Mouse (Mus musculus): ENCODE measurements around the gene Spata18.

GRCm38 (mm10) chr5:73675604-73676003 lies 24.4 kb downstream of the Spata18 start:
- TF ChIP-seq ZNF384 (IDR thresholded peaks at IDR 0.05; ENCODE audit: low read depth, low read length) (no peak), EP300 (IDR thresholded peaks at IDR 0.05; ENCODE audit: low read depth in 1 of 2, low read length in 2 of 2) (no peak), RAD21 (IDR thresholded peaks at IDR 0.05; ENCODE audit: low read depth, low read length) (no peak), HCFC1 (IDR thresholded peaks at IDR 0.05; ENCODE audit: low read depth, low read length) (no peak), RCOR1 (IDR thresholded peaks at IDR 0.05; ENCODE audit: low read depth, low read length) (no peak), KAT2A (conservative IDR thresholded peaks at IDR 0.05; ENCODE audit: low read depth, low read length) (no peak), ZMIZ1 (IDR thresholded peaks at IDR 0.05; ENCODE audit: low read depth, low read length) (no peak)

All from MEL (cell line).